Mouse (Mus musculus) midbrain, embryonic 10.5 days (tissue): Measurements from ENCODE around the gene Bcr. TPM values are rescaled to one million over a fixed set of nuclear protein-coding genes. Genes with fewer than 3 reads are reported as not detected.
A peak's percentile ranks its signal among the peaks of the same experiment; 100 is the strongest.

Experiments
- DNase-seq: peaks from one replicate; pipeline ENCODE4 v3.0.0-alpha.2; 2017; ENCODE audit warnings: low spot score
- H3K27ac ChIP-seq: fragments of 300-500 bp; sonication (generic); replicated peaks from 2 replicates; pipeline ENCODE4 v1.5.1; 2016; ENCODE audit warnings: mild to moderate bottlenecking
- H3K27me3 ChIP-seq: fragments of 300-500 bp; sonication (generic); 2 replicates; pipeline ENCODE4 v1.6.1; 2016; ENCODE audit warnings: low read depth, mild to moderate bottlenecking; ENCODE audit not compliant: poor library complexity, severe bottlenecking
- H3K36me3 ChIP-seq: fragments of 300-500 bp; sonication (generic); 2 replicates; pipeline ENCODE4 v1.6.1; 2016; ENCODE audit warnings: mild to moderate bottlenecking, moderate library complexity
- H3K4me1 ChIP-seq: fragments of 300-500 bp; sonication (generic); 2 replicates; pipeline ENCODE4 v1.6.1; 2016
- H3K4me3 ChIP-seq: fragments of 300-500 bp; sonication (generic); 2 replicates; pipeline ENCODE4 v1.5.1; 2016; ENCODE audit warnings: mild to moderate bottlenecking, moderate library complexity
- H3K9me3 ChIP-seq: fragments of 300-500 bp; sonication (generic); replicated peaks from 2 replicates; pipeline ENCODE4 v1.6.1; 2016; ENCODE audit warnings: mild to moderate bottlenecking
- WGBS: fragments of 180-500 bp; shearing (Covaris S2); methylation state at CpG from one replicate; pipeline ENCODE4 v1.1.7; 2016; 5-methylcytosine and 5-hydroxymethylcytosine counted together
- polyA plus RNA-seq: library from polyadenylated mRNA; unstranded; fragments of >200 nt; fragmentation: Nextera tagmentation; extraction: Ambion mirVana; gene quantifications from 2 replicates; pipeline ENCODE4 v1.2.1, GENCODE M21; 2016

Bcr gene
- 5.1 and 6.9 TPM in 2 replicates for polyA plus RNA-seq

DNA sequence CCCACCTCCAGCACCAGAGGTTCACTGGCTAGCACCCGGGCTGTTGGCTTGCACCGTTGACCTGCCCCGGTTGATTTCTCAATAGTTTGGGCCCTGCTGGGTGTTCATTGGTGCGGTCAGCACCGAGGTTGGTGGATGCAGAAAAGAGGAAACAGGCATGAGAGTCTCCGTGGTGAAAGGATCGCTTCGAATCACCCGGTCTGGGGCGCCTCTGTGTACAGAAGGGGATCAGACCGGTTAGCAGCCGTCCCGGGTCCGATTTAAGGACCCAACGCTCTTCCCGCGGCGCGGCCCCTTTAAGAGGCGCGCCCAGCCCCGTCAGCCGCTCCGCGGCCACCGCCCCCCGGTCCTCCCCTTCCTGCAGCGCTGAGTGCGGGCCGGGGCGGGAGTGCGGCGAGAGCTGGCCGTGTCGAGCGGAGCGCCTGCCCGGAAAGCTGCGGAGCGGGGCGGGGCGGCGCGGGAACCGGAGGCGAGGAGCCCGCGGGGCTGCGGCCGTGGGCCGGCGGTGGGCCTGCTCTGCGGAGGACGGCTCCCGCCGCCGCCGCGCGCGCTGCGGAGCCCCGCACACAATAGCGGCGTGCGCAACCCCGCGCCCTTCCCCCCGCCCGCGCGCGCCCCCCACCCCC, at the start of gene Bcr:
TSS of gene Bcr (plus strand) at position 376 of the 626 bp plus-strand sequence.
- peak; percentile 82 for DNase-seq
- under 1% methylated on average over 55 of the region's 73 CpGs for WGBS
- H3K9me3 ChIP-seq: no peaks in the 10 kb centered on the region
- peak within 1 kb of the TSS; percentile 90 for H3K27ac ChIP-seq
- H3K4me1 ChIP-seq: peaks cover 96% of the 10 kb centered on the region
- peak within 1 kb of the TSS; percentile 88 for H3K4me3 ChIP-seq
- H3K27me3 ChIP-seq: peaks cover 33% of the 10 kb centered on the region
- H3K36me3 ChIP-seq: peaks cover 12% of the 10 kb centered on the region; the same call in 1 of the 2 replicates

DNA sequence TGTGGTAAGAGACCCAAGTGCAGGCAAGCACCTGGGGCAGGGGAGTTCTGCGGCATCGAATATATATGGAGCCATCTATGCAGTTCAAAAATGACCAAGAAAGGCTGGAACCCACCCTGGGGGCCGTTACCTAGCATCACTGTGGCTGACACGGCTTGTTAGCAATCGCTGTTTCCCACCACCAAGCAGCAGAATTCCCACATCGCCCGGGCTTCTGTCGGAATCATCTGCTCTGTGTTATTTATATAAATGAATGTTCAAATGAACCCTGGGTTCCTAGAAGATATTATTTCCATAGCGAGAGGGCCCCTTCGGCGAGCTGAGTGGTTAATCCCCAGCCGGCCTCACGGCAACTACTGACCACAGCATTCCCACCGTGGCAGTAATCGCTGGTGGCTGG, 49.7 kb upstream of the Bcr start:
- 0 out of 2 replicates have a peak, but pooled peaks cover 5% of the 10 kb centered on the region for H3K27me3 ChIP-seq
- H3K4me3 ChIP-seq: no peak overlapping the region
- H3K4me1 ChIP-seq: peaks cover 28% of the 10 kb centered on the region
- no peaks in the 10 kb centered on the region for H3K9me3 ChIP-seq
- 90% methylated on average over 15 of the region's 15 CpGs for WGBS
- DNase-seq: no peak
- H3K27ac ChIP-seq: no peak overlapping the region
- H3K36me3 ChIP-seq: peaks cover 6% of the 10 kb centered on the region; the same call in 1 of the 2 replicates

DNA sequence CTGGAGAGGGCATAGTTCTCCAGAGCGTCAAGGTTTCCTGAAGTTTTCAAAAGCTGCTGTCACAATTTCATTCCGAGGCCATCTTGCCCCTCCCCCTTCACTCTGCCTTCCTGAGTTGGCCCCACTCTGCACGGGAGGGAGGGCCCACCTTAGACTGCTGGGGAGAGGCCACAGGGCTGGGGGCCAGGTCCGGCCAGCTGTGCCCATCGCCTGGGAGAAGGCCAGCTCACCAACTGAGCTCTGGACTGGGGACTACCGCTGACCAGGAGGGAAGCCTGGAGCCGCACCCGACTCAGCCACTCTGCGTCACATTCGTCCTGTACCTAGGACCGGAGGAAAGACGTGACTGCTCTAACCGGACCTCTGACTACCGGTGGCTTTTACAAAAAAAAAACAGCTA, 44.9 kb upstream of the Bcr start:
- Histone ChIP-seq H3K36me3 (peaks cover 6% of the 10 kb centered on the region; the same call in 1 of the 2 replicates), H3K4me3 (no peak overlapping the region), H3K27me3 (no peaks in the 10 kb centered on the region), H3K27ac (no peak overlapping the region), H3K4me1 (peaks cover 13% of the 10 kb centered on the region), H3K9me3 (no peaks in the 10 kb centered on the region)
- WGBS: 78% methylated on average over 14 of the region's 14 CpGs
- no peak for DNase-seq

DNA sequence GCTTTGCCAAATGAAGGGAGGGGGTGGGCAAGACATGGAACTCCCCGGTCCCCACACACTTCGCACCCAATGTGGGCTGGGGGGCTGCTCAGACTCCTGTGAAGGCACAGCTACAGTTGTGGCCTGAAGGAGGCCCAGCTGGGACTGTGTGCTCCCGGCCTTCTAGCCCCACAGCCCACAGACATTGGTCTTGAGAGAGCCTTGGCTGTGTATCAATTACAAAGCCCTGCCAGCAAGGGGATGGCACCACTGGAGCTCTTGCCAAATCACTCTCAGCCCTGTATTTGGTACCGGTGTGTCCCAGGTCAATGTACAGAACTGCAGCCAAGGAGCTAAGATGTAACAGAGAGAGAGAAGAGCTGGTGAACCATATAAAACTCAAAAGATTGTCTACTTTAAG, 43.9 kb upstream of the Bcr start:
- Histone ChIP-seq H3K36me3 (peaks cover 6% of the 10 kb centered on the region; the same call in 1 of the 2 replicates), H3K4me1 (peaks cover 13% of the 10 kb centered on the region)
- WGBS: 92% methylated on average over 4 of the region's 4 CpGs

DNA sequence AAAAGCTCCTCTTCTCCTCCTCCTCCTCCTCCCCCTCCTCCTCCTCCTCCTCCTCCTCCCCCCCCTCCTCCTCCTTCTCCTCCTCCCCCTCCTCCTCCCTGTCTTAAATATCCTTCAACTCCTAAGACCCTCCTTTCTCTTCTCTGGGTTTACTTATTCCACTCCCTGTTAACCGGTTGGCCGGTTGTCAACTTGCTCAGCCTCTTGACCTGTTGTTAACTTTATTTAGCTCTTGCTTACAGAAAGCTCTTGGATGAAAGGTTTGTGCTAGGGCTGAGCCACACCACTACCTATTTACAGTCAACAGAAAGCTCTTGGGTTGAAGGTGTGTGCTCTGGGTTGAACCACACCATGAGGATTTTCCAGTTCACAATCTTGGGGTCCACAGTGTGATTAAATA, 40.1 kb upstream of the Bcr start:
- 66% methylated on average over 2 of the region's 2 CpGs for WGBS
- peaks cover 10% of the 10 kb centered on the region for H3K4me1 ChIP-seq
- no peaks in the 10 kb centered on the region; the same call in 1 of the 2 replicates for H3K9me3 ChIP-seq
- H3K4me3 ChIP-seq: no peak overlapping the region
- H3K27me3 ChIP-seq: no peaks in the 10 kb centered on the region
- peaks cover 3% of the 10 kb centered on the region; the same call in 1 of the 2 replicates for H3K36me3 ChIP-seq
- H3K27ac ChIP-seq: no peak overlapping the region
- DNase-seq: no peak

More for the DNA sequence above, 43.9 kb upstream of the Bcr start:
- H3K27ac ChIP-seq: no peak overlapping the region
- DNase-seq: no peak
- no peak overlapping the region for H3K4me3 ChIP-seq
- H3K9me3 ChIP-seq: no peaks in the 10 kb centered on the region
- no peaks in the 10 kb centered on the region for H3K27me3 ChIP-seq

DNA sequence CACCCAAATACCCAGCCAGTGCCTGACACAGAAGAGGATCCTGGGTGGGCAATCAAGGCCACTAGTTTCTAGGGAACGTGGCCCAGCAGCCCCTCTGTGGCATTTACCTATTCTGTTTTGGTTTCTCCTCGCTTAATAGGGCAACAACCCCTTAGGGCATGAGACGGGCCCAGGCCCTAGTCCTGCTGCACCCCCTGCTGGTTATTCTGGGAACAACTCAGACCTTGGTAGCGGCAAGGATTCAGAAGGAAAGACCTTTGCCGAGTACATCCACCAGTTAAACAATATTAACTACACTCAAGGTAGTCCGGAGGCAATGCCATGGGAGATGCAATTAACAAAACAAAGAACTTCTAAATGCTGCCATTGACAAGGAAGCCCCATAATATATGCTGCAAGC, 39.3 kb upstream of the Bcr start:
- Histone ChIP-seq H3K27me3 (no peaks in the 10 kb centered on the region), H3K36me3 (no peaks in the 10 kb centered on the region), H3K27ac (no peak overlapping the region), H3K9me3 (no peaks in the 10 kb centered on the region; the same call in 1 of the 2 replicates), H3K4me3 (no peak overlapping the region), H3K4me1 (peaks cover 7% of the 10 kb centered on the region; the same call in 1 of the 2 replicates)
- WGBS: 25% methylated on average over 6 of the region's 6 CpGs
- peak; percentile 70 for DNase-seq

DNA sequence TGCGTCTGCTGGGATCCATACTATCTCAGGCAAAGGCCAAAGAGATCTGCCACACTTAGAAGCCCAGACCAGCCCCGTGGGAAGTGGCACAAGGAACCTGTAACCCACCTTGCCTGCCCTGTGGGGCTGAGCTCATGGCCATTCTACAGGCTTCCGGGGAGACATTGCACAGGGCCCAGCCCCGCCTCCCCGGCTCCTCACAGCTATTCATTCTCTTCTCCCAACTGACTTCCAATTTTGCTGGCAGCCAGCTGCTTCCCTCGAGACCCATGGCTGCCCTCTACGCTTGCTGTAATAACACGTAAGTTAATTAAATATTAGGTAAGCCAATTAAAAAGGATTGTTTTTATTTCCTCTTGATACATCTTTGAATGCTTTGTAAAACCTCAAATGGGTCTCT, 33.9 kb upstream of the Bcr start:
- Histone ChIP-seq H3K36me3 (no peaks in the 10 kb centered on the region), H3K9me3 (no peaks in the 10 kb centered on the region; the same call in 1 of the 2 replicates), H3K4me1 (no peaks in the 10 kb centered on the region), H3K4me3 (no peak overlapping the region), H3K27ac (no peak overlapping the region), H3K27me3 (no peaks in the 10 kb centered on the region)
- WGBS: 72% methylated on average over 8 of the region's 8 CpGs
- no peak for DNase-seq

DNA sequence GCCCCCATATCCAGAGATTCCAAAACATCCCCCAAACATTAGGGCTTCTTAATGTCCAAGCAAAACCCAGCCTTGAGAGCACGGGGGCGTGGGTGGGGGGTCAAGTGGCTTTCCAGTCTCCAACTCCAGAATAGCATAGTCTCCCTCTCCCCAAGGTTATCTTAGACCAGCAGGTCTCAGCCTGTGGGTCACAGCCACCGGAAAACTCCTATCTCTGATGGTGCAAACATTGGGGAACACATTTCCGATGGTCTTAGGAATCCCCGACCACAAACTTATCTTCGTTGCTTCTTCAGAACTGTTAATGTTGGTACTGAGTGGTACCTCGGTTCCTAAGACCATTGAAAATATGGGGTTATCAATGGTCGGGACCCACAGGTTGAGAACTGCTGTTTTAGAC, 31.6 kb upstream of the Bcr start:
- Histone ChIP-seq H3K27me3 (no peaks in the 10 kb centered on the region), H3K4me3 (no peak overlapping the region), H3K36me3 (no peaks in the 10 kb centered on the region), H3K9me3 (no peaks in the 10 kb centered on the region), H3K4me1 (peaks cover 17% of the 10 kb centered on the region), H3K27ac (no peak overlapping the region)
- no peak for DNase-seq
- WGBS: 86% methylated on average over 8 of the region's 8 CpGs

DNA sequence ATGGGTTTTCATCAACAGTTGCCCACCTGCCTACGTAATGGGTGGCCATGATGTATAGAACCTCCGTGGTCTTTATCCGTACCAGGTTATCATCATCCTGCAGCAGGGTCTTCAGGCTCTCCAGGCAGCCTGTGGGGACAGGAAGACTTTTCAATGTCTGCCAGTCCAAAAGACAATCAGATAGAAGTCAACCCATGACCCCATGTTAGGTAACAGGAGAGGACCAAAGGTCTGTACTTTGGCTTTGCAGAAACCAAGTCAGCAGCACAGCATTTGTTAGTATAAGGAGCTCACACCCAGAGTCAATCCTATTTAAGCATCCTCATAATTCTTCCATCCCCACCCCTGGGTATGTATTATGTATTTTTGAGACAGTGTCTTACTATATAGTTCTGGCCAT, 30.7 kb upstream of the Bcr start:
- Histone ChIP-seq H3K9me3 (no peaks in the 10 kb centered on the region), H3K4me3 (no peak overlapping the region), H3K4me1 (peaks cover 21% of the 10 kb centered on the region), H3K27me3 (no peaks in the 10 kb centered on the region), H3K27ac (no peak overlapping the region), H3K36me3 (no peaks in the 10 kb centered on the region)
- WGBS: 92% methylated on average over 3 of the region's 3 CpGs
- no peak for DNase-seq

DNA sequence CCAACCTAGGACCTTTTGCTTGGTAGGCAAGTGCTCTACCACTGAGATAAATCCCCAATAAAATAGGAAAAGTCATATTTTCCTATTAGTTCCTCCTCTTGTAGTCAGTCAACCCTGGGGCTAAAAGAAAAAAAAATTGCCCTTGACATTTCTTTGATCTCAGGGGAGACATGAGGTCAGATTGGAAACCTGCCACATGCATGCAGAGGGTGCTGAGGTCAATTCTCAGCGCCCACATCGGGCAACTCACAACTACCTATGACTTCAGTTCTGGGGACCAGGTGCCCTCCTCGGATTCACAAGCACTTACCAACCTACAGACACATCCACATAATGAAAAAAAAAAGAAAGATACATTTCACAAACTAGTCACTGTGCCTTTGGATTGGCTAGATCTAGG, 30.2 kb upstream of the Bcr start:
- no peak overlapping the region for H3K4me3 ChIP-seq
- H3K36me3 ChIP-seq: no peaks in the 10 kb centered on the region
- no peak for DNase-seq
- 81% methylated on average over 3 of the region's 3 CpGs for whole genome bisulfite sequencing
- H3K9me3 ChIP-seq: no peaks in the 10 kb centered on the region
- H3K4me1 ChIP-seq: peaks cover 22% of the 10 kb centered on the region
- no peak overlapping the region for H3K27ac ChIP-seq
- 0 out of 2 replicates have a peak, but pooled peaks cover under 1% of the 10 kb centered on the region for H3K27me3 ChIP-seq

DNA sequence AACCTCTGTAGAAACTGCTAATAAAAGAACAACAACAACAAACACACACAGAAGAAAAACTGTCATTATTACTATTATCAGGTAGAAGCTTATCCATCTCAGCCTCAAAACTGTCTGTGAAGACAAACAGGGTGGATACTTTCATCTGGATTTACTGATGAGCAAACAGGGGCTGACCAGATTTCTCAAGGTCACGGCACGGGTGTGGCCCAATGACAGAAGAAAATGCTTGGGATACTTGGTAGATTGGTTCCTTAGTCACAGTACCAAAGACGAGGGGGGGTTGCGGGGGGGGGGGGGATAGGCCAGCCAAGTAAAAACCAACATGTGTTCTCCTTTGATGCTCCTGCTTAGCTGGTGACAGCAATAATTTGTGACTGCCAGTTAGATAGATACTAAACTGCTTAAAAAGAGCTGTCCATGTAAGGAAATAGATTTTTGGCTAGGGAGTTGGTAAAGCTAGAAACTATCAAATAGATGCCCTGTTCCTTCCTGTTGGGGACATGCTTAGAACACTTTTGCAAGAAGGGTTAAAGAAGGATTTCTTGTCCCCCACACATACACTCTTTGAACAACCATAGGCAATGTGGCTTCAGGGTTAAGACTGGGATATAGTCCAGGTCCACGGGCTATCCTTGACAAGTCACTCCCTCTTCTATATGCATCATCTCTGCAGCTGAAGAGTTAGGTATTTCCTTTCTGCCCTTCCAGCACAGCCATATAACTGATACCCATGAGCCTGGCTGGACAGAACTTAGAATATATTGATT, 28.9 kb upstream of the Bcr start:
- 83% methylated on average over 5 of the region's 5 CpGs for WGBS
- DNase-seq: no peak
- Histone ChIP-seq H3K4me1 (peaks cover 27% of the 10 kb centered on the region), H3K4me3 (no peak overlapping the region), H3K36me3 (no peaks in the 10 kb centered on the region), H3K27me3 (peaks cover 10% of the 10 kb centered on the region; the same call in 1 of the 2 replicates), H3K27ac (no peak overlapping the region), H3K9me3 (no peaks in the 10 kb centered on the region)

DNA sequence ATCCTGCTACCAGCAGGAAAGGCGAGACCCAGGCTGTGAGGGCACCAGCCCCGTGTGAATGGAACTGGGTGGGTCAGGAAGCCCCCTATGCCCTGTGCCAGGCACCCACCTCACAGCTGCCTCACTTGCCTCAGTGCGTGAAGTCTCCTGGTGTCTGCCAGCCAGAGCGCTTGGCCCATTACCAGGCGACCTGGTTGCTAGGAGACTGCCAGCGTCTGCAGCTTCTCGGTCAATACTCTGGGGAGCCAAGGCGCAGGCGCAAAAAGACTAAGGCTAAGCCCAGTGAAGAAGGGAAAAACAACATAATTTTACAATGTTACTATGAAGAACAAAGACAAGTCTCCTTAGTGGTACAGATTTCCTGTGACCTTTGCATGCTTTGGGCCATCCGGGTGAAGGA, 28.0 kb upstream of the Bcr start, which contains the start of gene Rsph14:
TSS of gene Rsph14 (minus strand) at position 192 of the 400 bp plus-strand sequence.
- no peak within 1 kb of the TSS for H3K4me3 ChIP-seq
- H3K4me1 ChIP-seq: peaks cover 36% of the 10 kb centered on the region
- DNase-seq: peak; percentile 68
- no peaks in the 10 kb centered on the region for H3K9me3 ChIP-seq
- H3K27ac ChIP-seq: no peak within 1 kb of the TSS; the same call in 1 of the 2 replicates
- peaks cover 10% of the 10 kb centered on the region; the same call in 1 of the 2 replicates for H3K27me3 ChIP-seq
- H3K36me3 ChIP-seq: no peaks in the 10 kb centered on the region
- 26% methylated on average over 10 of the region's 10 CpGs for WGBS
